Mouse (Mus musculus) kidney, embryonic 14.5 days (tissue): ENCODE data around the gene Brms1. TPM values are rescaled to one million over a fixed set of nuclear protein-coding genes. Genes with fewer than 3 reads are reported as not detected.

Source experiments
- ATAC-seq: fragments of 200-750 bp; cut with Nextera tagmentation; 2 replicates; pipeline ENCODE4 v1.8.0; 2017; ENCODE audit warnings: moderate number of reproducible peaks, mild to moderate bottlenecking, moderate TSS enrichment, moderate library complexity; ENCODE audit not compliant: low FRiP score, low TSS enrichment
- H3K27ac ChIP-seq: fragments of 300-500 bp; sonication (generic); 2 replicates; pipeline ENCODE4 v1.5.1; 2014; ENCODE audit warnings: low read depth, mild to moderate bottlenecking, low read length, moderate library complexity, mixed read lengths
- H3K27me3 ChIP-seq: fragments of 300-500 bp; sonication (generic); 2 replicates; pipeline ENCODE4 v1.6.1; 2014; ENCODE audit warnings: mild to moderate bottlenecking, low read length; ENCODE audit not compliant: control insufficient read depth, insufficient read depth
- H3K36me3 ChIP-seq: fragments of 300-500 bp; sonication (generic); 2 replicates; pipeline ENCODE4 v1.6.1; 2014; ENCODE audit warnings: low read length, mixed read lengths; ENCODE audit not compliant: control insufficient read depth, insufficient read depth
- H3K4me1 ChIP-seq: fragments of 300-500 bp; sonication (generic); 2 replicates; pipeline ENCODE4 v1.6.1; 2014; ENCODE audit warnings: low read length, mixed read lengths; ENCODE audit not compliant: control insufficient read depth, insufficient read depth
- H3K4me2 ChIP-seq: fragments of 300-500 bp; sonication (generic); replicated peaks from 2 replicates; pipeline ENCODE4 v1.6.1; 2014; ENCODE audit warnings: low read depth, mild to moderate bottlenecking, low read length
- H3K4me3 ChIP-seq: fragments of 300-500 bp; sonication (generic); 2 replicates; pipeline ENCODE4 v1.5.1; 2014; ENCODE audit warnings: mild to moderate bottlenecking, low read length
- H3K9ac ChIP-seq: fragments of 300-500 bp; sonication (generic); 2 replicates; pipeline ENCODE4 v1.6.1; 2014; ENCODE audit warnings: low read depth, mild to moderate bottlenecking, low read length, moderate library complexity
- H3K9me3 ChIP-seq: fragments of 300-500 bp; sonication (generic); 2 replicates; pipeline ENCODE4 v1.6.1; 2016; ENCODE audit warnings: low read length; ENCODE audit not compliant: control insufficient read depth
- WGBS: fragments of 180-500 bp; shearing (Covaris S2); extraction: QIAGEN DNeasy Blood & Tissue Kit; methylation state at CpG from one replicate; pipeline ENCODE4 v1.1.7; 2014; 5-methylcytosine and 5-hydroxymethylcytosine counted together
- polyA plus RNA-seq: library from polyadenylated mRNA; unstranded; fragments of >200 nt; fragmentation: Nextera tagmentation; extraction: Ambion mirVana; gene quantifications from 2 replicates; pipeline ENCODE4 v1.2.1, GENCODE M21; 2014

Gene Brms1
- polyA plus RNA-seq, 1 experiment from 2014 or later: 57.5 TPM

- Histone ChIP-seq H3K4me1 (0 out of 2 replicates have a peak, but pooled peaks cover 4% of the 10 kb centered on the region), H3K4me3 (no peak overlapping the region), H3K36me3 (peaks cover 34% of the 10 kb centered on the region), H3K9me3 (no peaks in the 10 kb centered on the region), H3K27me3 (no peaks in the 10 kb centered on the region), H3K27ac (no peak overlapping the region), H3K4me2 (no peak overlapping the region), H3K9ac (no peak overlapping the region)
- no peak for ATAC-seq
- 91% methylated on average over 8 of the region's 8 CpGs for WGBS
Observed at GRCm38 (mm10) chr19:5026111-5026510, 15.0 kb upstream of the Brms1 start.

GRCm38 (mm10) chr19:5032686-5033085, 8.5 kb upstream of the Brms1 start:
- no peaks in the 10 kb centered on the region for H3K9me3 ChIP-seq
- WGBS: 80% methylated on average over 3 of the region's 3 CpGs
- H3K4me3 ChIP-seq: no peak overlapping the region
- H3K9ac ChIP-seq: no peak overlapping the region
- 0 out of 2 replicates have a peak, but pooled peaks cover under 1% of the 10 kb centered on the region for H3K4me1 ChIP-seq
- H3K27me3 ChIP-seq: no peaks in the 10 kb centered on the region
- no peak for ATAC-seq
- no peak overlapping the region for H3K27ac ChIP-seq
- H3K36me3 ChIP-seq: peaks cover 24% of the 10 kb centered on the region
- no peak overlapping the region for H3K4me2 ChIP-seq

GRCm38 (mm10) chr19:5036577-5036976, 4.6 kb upstream of the Brms1 start:
- Histone ChIP-seq H3K9ac (no peak overlapping the region), H3K4me2 (no peak overlapping the region), H3K4me1 (peaks cover 19% of the 10 kb centered on the region), H3K36me3 (peaks cover under 1% of the 10 kb centered on the region; the same call in 1 of the 2 replicates), H3K27ac (no peak overlapping the region), H3K9me3 (no peaks in the 10 kb centered on the region), H3K4me3 (no peak overlapping the region), H3K27me3 (no peaks in the 10 kb centered on the region)
- 86% methylated on average over 4 of the region's 4 CpGs for WGBS
- ATAC-seq: no peak

- ATAC-seq: peak; percentile 56
- no peaks in the 10 kb centered on the region for H3K36me3 ChIP-seq
- H3K9ac ChIP-seq: peak overlapping the region; percentile 91
- H3K27me3 ChIP-seq: no peaks in the 10 kb centered on the region
- peak overlapping the region; percentile 80 for H3K4me3 ChIP-seq
- H3K4me1 ChIP-seq: peaks cover 24% of the 10 kb centered on the region
- H3K27ac ChIP-seq: peak overlapping the region; percentile 88; the same call in 1 of the 2 replicates
- peak overlapping the region; percentile 99 for H3K4me2 ChIP-seq
- 5% methylated on average over 32 of the region's 32 CpGs for WGBS
- H3K9me3 ChIP-seq: no peaks in the 10 kb centered on the region
Observed at GRCm38 (mm10) chr19:5037678-5038571, 3.2 kb upstream of the Brms1 start.

- under 1% methylated on average over 44 of the region's 44 CpGs for WGBS
- peaks cover 24% of the 10 kb centered on the region for H3K4me1 ChIP-seq
- peak within 1 kb of the TSS; percentile 91 for H3K9ac ChIP-seq
- H3K27ac ChIP-seq: peak within 1 kb of the TSS; percentile 88
- ATAC-seq: peak; percentile 88
- peak within 1 kb of the TSS; percentile 80 for H3K4me3 ChIP-seq
- no peaks in the 10 kb centered on the region for H3K9me3 ChIP-seq
- H3K4me2 ChIP-seq: peak within 1 kb of the TSS; percentile 99
- no peaks in the 10 kb centered on the region for H3K27me3 ChIP-seq
- H3K36me3 ChIP-seq: no peaks in the 10 kb centered on the region
Observed at GRCm38 (mm10) chr19:5038709-5039156, 2.4 kb upstream of the Brms1 start, which contains the start of the genes B4gat1 and AC124502.3. B4gat1 (plus strand) TSS chr19:5038826. AC124502.3 (plus strand) TSS chr19:5038891.

- H3K4me3 ChIP-seq: peak overlapping the region; percentile 80
- WGBS: 12% methylated on average over 41 of the region's 41 CpGs
- ATAC-seq: no peak; the same call in 1 of the 2 replicates
- H3K36me3 ChIP-seq: no peaks in the 10 kb centered on the region
- H3K27ac ChIP-seq: peak overlapping the region; percentile 59; the same call in 1 of the 2 replicates
- no peaks in the 10 kb centered on the region for H3K27me3 ChIP-seq
- H3K9ac ChIP-seq: peak overlapping the region; percentile 91
- no peaks in the 10 kb centered on the region for H3K9me3 ChIP-seq
- H3K4me1 ChIP-seq: peaks cover 24% of the 10 kb centered on the region
- peak overlapping the region; percentile 99 for H3K4me2 ChIP-seq
Observed at GRCm38 (mm10) chr19:5039301-5040114, 1.6 kb upstream of the Brms1 start.

GRCm38 (mm10) chr19:5041588-5041987, 434 bp downstream of the Brms1 start:
- Histone ChIP-seq H3K27ac (peak overlapping the region; percentile 25; the same call in 1 of the 2 replicates), H3K27me3 (no peaks in the 10 kb centered on the region), H3K4me3 (peak overlapping the region; percentile 80), H3K4me1 (peaks cover 24% of the 10 kb centered on the region), H3K36me3 (peaks cover 5% of the 10 kb centered on the region), H3K9me3 (no peaks in the 10 kb centered on the region), H3K4me2 (peak overlapping the region; percentile 99), H3K9ac (peak overlapping the region; percentile 75)
- peak; percentile 5; the same call in 1 of the 2 replicates for ATAC-seq
- WGBS: 3% methylated on average over 16 of the region's 16 CpGs

- 79% methylated on average over 4 of the region's 4 CpGs for WGBS
- no peak for ATAC-seq
- no peak overlapping the region for H3K9ac ChIP-seq
- H3K36me3 ChIP-seq: peaks cover 23% of the 10 kb centered on the region
- H3K4me2 ChIP-seq: no peak overlapping the region
- H3K4me1 ChIP-seq: peaks cover 15% of the 10 kb centered on the region
- H3K27ac ChIP-seq: no peak overlapping the region
- no peaks in the 10 kb centered on the region for H3K27me3 ChIP-seq
- no peak overlapping the region for H3K4me3 ChIP-seq
- no peaks in the 10 kb centered on the region for H3K9me3 ChIP-seq
Observed at GRCm38 (mm10) chr19:5045531-5045930, 4.4 kb downstream of the Brms1 start.
